Mouse (Mus musculus): ENCODE measurements around the gene Prkab2. TPM values are rescaled to one million over a fixed set of nuclear protein-coding genes. Genes with fewer than 3 reads are reported as not detected.

Prkab2 gene
- total and polyA plus RNA-seq, 3 experiments: 3.3 to 7.0 TPM; not detected in 1

DNA sequence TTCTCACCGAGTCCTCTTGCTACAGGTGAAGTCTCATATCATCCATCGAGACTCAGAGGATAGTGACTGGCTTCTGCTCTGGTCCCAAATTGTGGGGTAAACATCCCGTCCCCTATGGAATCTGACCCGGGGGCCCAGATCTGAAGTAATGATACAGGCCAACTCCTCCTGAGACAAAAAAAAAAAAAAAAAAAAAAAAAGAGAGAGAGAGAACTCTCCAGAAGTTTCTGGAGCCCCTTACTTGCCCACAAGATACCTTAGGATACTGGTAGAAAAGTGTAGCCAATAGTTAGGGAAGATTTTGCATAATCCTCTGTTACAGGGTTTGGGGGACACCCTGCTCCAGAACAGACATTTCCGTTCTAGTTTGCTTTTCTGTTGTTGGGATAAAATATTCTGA is 24.6 kb downstream of the Prkab2 start:
- TF ChIP-seq POLR2AphosphoS2 (IDR thresholded peaks at IDR 0.05; ENCODE audit: low read length) (no peak), ZNF384 (IDR thresholded peaks at IDR 0.05; ENCODE audit: low read depth, low read length) (peak; percentile 92), ZKSCAN1 (IDR thresholded peaks at IDR 0.05; ENCODE audit: low read depth, low read length) (no peak), TBP (IDR thresholded peaks at IDR 0.05; ENCODE audit: low read depth, low read length) (no peak)
- DNase-seq (ENCODE audit: low read depth, low spot score): no peak
- Histone ChIP-seq H3K27me3 (ENCODE audit: control insufficient read depth in 1 of 2, insufficient read depth in 2 of 2, low read length in 2 of 2) (no peaks in the 10 kb centered on the region), H3K9ac (ENCODE audit: control insufficient read depth, low read depth, low read length, poor library complexity, severe bottlenecking) (peak overlapping the region; percentile 72), H3K9me3 (replicated peaks; ENCODE audit: insufficient read depth, low read length) (no peaks in the 10 kb centered on the region), H3K36me3 (ENCODE audit: control insufficient read depth in 1 of 2, insufficient read depth in 2 of 2, low read length in 2 of 2) (peaks cover 0 to 5% of the 10 kb centered on the region in 2 experiments; a peak in 2 of 4 replicates), H3K4me3 (ENCODE audit: control insufficient read depth in 1 of 2, insufficient read depth in 1 of 2, low read depth in 2 of 2, low read length in 2 of 2) (peak overlapping the region; percentile 67 to 80), H3K79me2 (ENCODE audit: control insufficient read depth, insufficient read depth, low read length, poor library complexity) (no peaks in the 10 kb centered on the region; the same call in 1 of the 2 replicates), H3K27ac (ENCODE audit: control insufficient read depth, low read depth, low read length) (peak overlapping the region; percentile 64), H3K4me1 (ENCODE audit: control insufficient read depth in 1 of 2, insufficient read depth in 2 of 2, low read length in 2 of 2) (peaks cover 2 to 12% of the 10 kb centered on the region in 2 experiments; a peak in 3 of 4 replicates)

DNA sequence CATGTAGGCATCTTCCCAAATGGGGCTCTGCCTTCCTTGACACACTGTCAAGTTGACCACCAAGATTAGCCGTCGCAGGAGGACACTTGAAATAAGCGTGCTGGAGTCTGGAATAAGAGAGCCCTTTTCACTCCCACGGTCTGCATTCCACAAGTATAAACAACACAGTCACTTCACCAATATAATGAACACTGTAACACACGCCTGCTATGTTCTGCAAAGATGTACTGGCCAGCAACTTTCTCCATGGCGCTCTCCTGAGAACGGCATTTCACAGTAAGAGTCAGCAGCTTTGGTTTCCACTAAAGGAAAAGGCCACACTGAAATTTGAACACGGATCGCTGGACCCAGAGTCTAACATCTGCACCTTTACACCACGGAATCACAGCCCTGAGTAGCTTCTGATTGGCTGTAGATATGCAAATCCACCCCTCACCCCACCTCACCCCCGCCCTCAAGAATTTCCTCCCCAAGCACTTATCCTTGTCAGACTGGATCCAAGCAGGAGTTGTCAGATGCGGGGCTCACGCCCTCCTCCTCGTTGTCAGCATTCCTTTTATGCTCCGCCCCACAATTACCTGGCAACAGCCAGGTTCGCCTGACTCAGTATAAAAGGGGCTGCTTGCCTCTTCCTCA is 25.7 kb downstream of the Prkab2 start:
- Histone ChIP-seq H3K9ac (ENCODE audit: control insufficient read depth, low read depth, low read length, poor library complexity, severe bottlenecking) (no peak overlapping the region), H3K36me3 (ENCODE audit: control insufficient read depth in 1 of 2, insufficient read depth in 2 of 2, low read length in 2 of 2) (peaks cover 0 to 5% of the 10 kb centered on the region in 2 experiments; a peak in 2 of 4 replicates), H3K4me3 (ENCODE audit: control insufficient read depth in 1 of 2, insufficient read depth in 1 of 2, low read depth in 2 of 2, low read length in 2 of 2) (no peak overlapping the region), H3K79me2 (ENCODE audit: control insufficient read depth, insufficient read depth, low read length, poor library complexity) (no peaks in the 10 kb centered on the region; the same call in 1 of the 2 replicates), H3K4me1 (ENCODE audit: control insufficient read depth in 1 of 2, insufficient read depth in 2 of 2, low read length in 2 of 2) (peaks cover 2 to 12% of the 10 kb centered on the region in 2 experiments; a peak in 3 of 4 replicates), H3K27me3 (ENCODE audit: control insufficient read depth in 1 of 2, insufficient read depth in 2 of 2, low read length in 2 of 2) (no peaks in the 10 kb centered on the region), H3K27ac (ENCODE audit: control insufficient read depth, low read depth, low read length) (no peak overlapping the region), H3K9me3 (replicated peaks; ENCODE audit: insufficient read depth, low read length) (no peaks in the 10 kb centered on the region)
- TF ChIP-seq ZC3H11A (IDR thresholded peaks at IDR 0.05; ENCODE audit: low read depth, low read length): no peak
- no peak for TF ChIP-seq SIN3A (IDR thresholded peaks at IDR 0.05; ENCODE audit: low read length)
- no peak for TF ChIP-seq ZMIZ1 (IDR thresholded peaks at IDR 0.05; ENCODE audit: low read depth, low read length)
- no peak for TF ChIP-seq POLR2A (IDR thresholded peaks at IDR 0.05; ENCODE audit: control insufficient read depth in 1 of 2, insufficient read depth in 1 of 2, low read depth in 1 of 2, low read length in 2 of 2, poor library complexity in 1 of 2)
- no peak for TF ChIP-seq TBP (IDR thresholded peaks at IDR 0.05; ENCODE audit: low read depth, low read length)
- DNase-seq (ENCODE audit: low read depth, low spot score): no peak

DNA sequence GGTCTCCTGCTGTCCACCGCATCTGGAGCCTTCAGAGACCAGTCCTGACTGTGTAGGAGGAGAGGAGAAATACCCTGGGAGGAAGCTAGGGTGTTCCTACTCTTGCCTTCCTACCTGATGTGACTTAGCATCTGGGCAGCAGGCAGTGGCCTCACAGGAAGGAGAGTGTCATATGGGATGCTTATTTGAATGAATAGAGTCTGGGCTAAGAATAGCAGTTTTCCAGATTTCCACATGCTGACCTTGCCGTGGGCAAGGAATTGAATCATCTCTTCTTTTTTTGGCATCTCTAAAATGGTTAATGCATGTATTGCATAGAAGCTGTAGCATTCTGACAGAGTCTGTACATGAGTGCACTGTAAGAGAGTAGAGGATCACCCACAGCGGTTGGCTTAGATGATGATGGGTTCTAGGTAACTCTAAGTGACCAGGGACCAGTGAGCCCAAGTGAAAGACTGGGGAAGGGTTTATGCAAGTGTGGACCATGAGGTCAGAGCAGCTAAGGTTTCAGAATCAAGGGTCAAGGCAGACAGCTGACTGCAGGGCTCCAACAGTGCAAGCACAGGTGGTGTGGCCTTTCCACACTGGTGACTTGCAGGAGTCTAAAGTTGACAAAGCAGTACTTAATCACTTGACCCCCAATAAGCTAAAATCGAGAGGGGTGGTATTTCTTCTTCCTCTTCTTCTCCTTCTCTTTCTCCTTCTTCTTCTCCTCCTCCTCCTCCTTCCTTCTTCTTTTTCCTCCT is 28.6 kb downstream of the Prkab2 start:
- Histone ChIP-seq H3K36me3 (ENCODE audit: control insufficient read depth in 1 of 2, insufficient read depth in 2 of 2, low read length in 2 of 2) (peaks cover 0 to 22% of the 10 kb centered on the region in 2 experiments; a peak in 2 of 4 replicates), H3K4me3 (ENCODE audit: control insufficient read depth in 1 of 2, insufficient read depth in 1 of 2, low read depth in 2 of 2, low read length in 2 of 2) (no peak overlapping the region), H3K9ac (ENCODE audit: control insufficient read depth, low read depth, low read length, poor library complexity, severe bottlenecking) (no peak overlapping the region), H3K9me3 (replicated peaks; ENCODE audit: insufficient read depth, low read length) (no peaks in the 10 kb centered on the region), H3K27me3 (ENCODE audit: control insufficient read depth in 1 of 2, insufficient read depth in 2 of 2, low read length in 2 of 2) (no peaks in the 10 kb centered on the region), H3K79me2 (ENCODE audit: control insufficient read depth, insufficient read depth, low read length, poor library complexity) (no peaks in the 10 kb centered on the region; the same call in 1 of the 2 replicates), H3K4me1 (ENCODE audit: control insufficient read depth in 1 of 2, insufficient read depth in 2 of 2, low read length in 2 of 2) (peaks cover 18 to 35% of the 10 kb centered on the region in 2 experiments), H3K27ac (ENCODE audit: control insufficient read depth, low read depth, low read length) (no peak overlapping the region)
- DNase-seq (ENCODE audit: low read depth, low spot score): no peak
- TF ChIP-seq POLR2AphosphoS5 (IDR thresholded peaks at IDR 0.05; ENCODE audit: borderline replicate concordance, low read depth, low read length) (no peak), MYB (IDR thresholded peaks at IDR 0.05; ENCODE audit: low read depth, low read length) (no peak), ZKSCAN1 (IDR thresholded peaks at IDR 0.05; ENCODE audit: low read depth, low read length) (no peak), MAFK (IDR thresholded peaks at IDR 0.05; ENCODE audit: borderline replicate concordance, low read depth, low read length) (no peak), MYC (IDR thresholded peaks at IDR 0.05; ENCODE audit: low read depth, low read length) (no peak), CHD1 (IDR thresholded peaks at IDR 0.05; ENCODE audit: low read depth, low read length) (no peak)

Measured in MEL (cell line).